Mouse (Mus musculus): ENCODE measurements around the gene Mboat1.

- TF ChIP-seq CTCF (IDR thresholded peaks at IDR 0.05; ENCODE audit: control insufficient read depth, insufficient read depth, low read length) (no peak), POLR2A (IDR thresholded peaks at IDR 0.05; ENCODE audit: borderline replicate concordance, control insufficient read depth, low read depth, low read length) (no peak)
Observed at GRCm38 (mm10) chr13:30251431-30251830, 115.1 kb downstream of the Mboat1 start.

Data from bone marrow, adult 2 months (tissue).